Mouse (Mus musculus) lung, postnatal 0 days (tissue): ENCODE results near the gene E130218I03Rik.

Experiments
- CTCF ChIP-seq: IDR thresholded peaks from 2 replicates; pipeline ENCODE4 v1.5.1; 2016; ENCODE audit warnings: antibody characterized with exemption, mild to moderate bottlenecking
- EP300 ChIP-seq: IDR thresholded peaks from 2 replicates; pipeline ENCODE4 v1.6.1; 2016; ENCODE audit warnings: antibody characterized with exemption, mild to moderate bottlenecking, control low read depth

- TF ChIP-seq CTCF (no peak), EP300 (peak; percentile 37; the same call in 1 of the 2 replicates)
Observed at GRCm38 (mm10) chr4:134252131-134252910, 8.9 kb downstream of the E130218I03Rik start.
